Mouse (Mus musculus) thymus, adult 2 months (tissue): ENCODE results near the gene Mast3.

Experiments
- CTCF ChIP-seq: fragments of 200-500 bp; IDR thresholded peaks from 2 replicates; pipeline ENCODE4 v1.5.1; 2012; ENCODE audit warnings: mild to moderate bottlenecking, control low read depth, low read length, moderate library complexity, borderline replicate concordance; ENCODE audit not compliant: control insufficient read depth, poor library complexity, insufficient read depth; ENCODE audit errors: extremely low read depth
- POLR2A ChIP-seq: fragments of 200-500 bp; IDR thresholded peaks from 2 replicates; pipeline ENCODE4 v1.6.1; 2012; ENCODE audit warnings: mild to moderate bottlenecking, low read length, control low read depth, moderate library complexity; ENCODE audit not compliant: control insufficient read depth, poor library complexity, insufficient read depth; ENCODE audit errors: extremely low read depth

DNA sequence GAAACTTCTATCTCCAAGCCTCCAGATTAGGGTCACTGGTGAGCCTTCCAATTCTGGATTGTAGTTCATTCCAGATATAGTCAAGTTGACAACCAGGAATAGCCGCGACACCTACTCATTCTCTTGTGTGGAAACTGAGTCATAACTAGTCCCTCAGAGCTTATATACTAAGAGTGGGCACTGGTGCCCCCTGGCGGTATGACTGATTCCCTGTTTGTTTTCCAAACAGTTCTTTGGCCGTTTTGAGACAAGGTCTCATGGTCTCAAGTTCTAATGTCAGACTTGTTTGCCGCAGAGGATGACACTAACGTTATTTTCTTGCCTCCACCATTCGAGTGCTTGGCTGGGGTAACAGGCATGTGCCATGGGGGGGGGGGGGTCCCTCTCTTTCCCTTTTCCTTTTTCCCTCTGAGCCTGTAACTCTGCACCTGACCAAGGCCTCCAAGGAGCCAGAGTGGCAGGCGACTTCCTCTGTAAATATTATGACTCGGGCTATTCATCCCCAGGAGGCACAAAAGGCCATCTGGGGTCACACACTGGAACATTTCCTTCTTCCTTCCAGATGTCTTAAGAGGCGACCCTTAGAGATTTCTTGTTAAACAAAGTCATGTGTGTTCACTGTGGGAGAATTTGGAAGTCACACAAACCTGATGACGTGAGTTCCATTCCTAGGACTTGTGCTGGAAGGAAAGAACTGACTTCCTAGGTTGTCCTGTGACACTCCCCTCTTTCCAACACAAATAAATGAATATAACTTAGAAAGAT lies 52.7 kb downstream of the Mast3 start:
- TF ChIP-seq POLR2A, result no peak
- TF ChIP-seq CTCF, result no peak
